Mouse (Mus musculus) hindbrain, embryonic 16.5 days (tissue): ENCODE results near the gene Fggy. TPM values are rescaled to one million over a fixed set of nuclear protein-coding genes. Genes with fewer than 3 reads are reported as not detected.

ENCODE experiments used
- ATAC-seq: fragments of 200-750 bp; cut with Nextera tagmentation; 2 replicates; pipeline ENCODE4 v1.8.0; 2017; ENCODE audit warnings: moderate TSS enrichment, moderate library complexity
- H3K27ac ChIP-seq: fragments of 300-500 bp; sonication (generic); 2 replicates; pipeline ENCODE4 v1.5.1; 2014; ENCODE audit warnings: low read depth, mild to moderate bottlenecking, control low read depth, low read length, moderate library complexity
- H3K27me3 ChIP-seq: fragments of 300-500 bp; sonication (generic); replicated peaks from 2 replicates; pipeline ENCODE4 v1.6.1; 2014; ENCODE audit warnings: low read length; ENCODE audit not compliant: control insufficient read depth, insufficient read depth
- H3K36me3 ChIP-seq: fragments of 300-500 bp; sonication (generic); 2 replicates; pipeline ENCODE4 v1.6.1; 2014; ENCODE audit warnings: mild to moderate bottlenecking, low read length, moderate library complexity, mixed read lengths; ENCODE audit not compliant: control insufficient read depth, insufficient read depth
- H3K4me1 ChIP-seq: fragments of 300-500 bp; sonication (generic); 2 replicates; pipeline ENCODE4 v1.6.1; 2014; ENCODE audit warnings: low read depth, low read length; ENCODE audit not compliant: control insufficient read depth, insufficient read depth
- H3K4me2 ChIP-seq: fragments of 300-500 bp; sonication (generic); 2 replicates; pipeline ENCODE4 v1.6.1; 2014; ENCODE audit warnings: mild to moderate bottlenecking, low read length, control low read depth, moderate library complexity
- H3K4me3 ChIP-seq: fragments of 300-500 bp; sonication (generic); 2 replicates; pipeline ENCODE4 v1.5.1; 2014; ENCODE audit warnings: mild to moderate bottlenecking, low read length, control low read depth, moderate library complexity
- H3K9ac ChIP-seq: fragments of 300-500 bp; sonication (generic); 2 replicates; pipeline ENCODE4 v1.6.1; 2014; ENCODE audit warnings: low read depth, mild to moderate bottlenecking, control low read depth, low read length, moderate library complexity
- H3K9me3 ChIP-seq: fragments of 300-500 bp; sonication (generic); 2 replicates; pipeline ENCODE4 v1.6.1; 2014; ENCODE audit warnings: mild to moderate bottlenecking, low read length, moderate library complexity; ENCODE audit not compliant: control insufficient read depth
- WGBS: fragments of 180-500 bp; shearing (Covaris S2); extraction: QIAGEN DNeasy Blood & Tissue Kit; methylation state at CpG from one replicate; pipeline ENCODE4 v1.1.7; 2014; 5-methylcytosine and 5-hydroxymethylcytosine counted together
- polyA plus RNA-seq: library from polyadenylated mRNA; unstranded; fragments of >200 nt; fragmentation: Nextera tagmentation; extraction: Ambion mirVana; gene quantifications from 2 replicates; pipeline ENCODE4 v1.2.1, GENCODE M21; 2015

The Fggy gene
- polyA plus RNA-seq, 1 experiment from 2014 or later: 8.8 TPM

DNA sequence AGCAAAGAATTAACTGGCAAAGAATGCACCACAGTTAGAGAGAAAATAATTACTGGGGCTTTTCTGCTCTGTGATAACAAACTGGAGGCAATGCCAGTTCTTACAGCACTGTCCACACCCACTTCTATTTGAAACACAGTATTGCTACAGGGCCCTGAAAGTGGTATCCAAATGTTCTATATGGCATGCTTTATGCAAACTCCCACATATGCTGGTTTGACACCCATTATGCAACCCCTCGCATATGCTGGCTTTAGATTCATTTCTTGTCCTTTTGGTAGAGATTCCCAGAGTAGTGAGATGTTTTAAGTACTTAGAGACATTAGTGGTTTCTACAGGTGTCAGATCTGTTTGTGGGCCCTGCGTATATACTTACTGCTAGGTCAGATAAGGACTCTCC is 109.6 kb downstream of the Fggy start:
- Histone ChIP-seq H3K36me3 (no peaks in the 10 kb centered on the region), H3K4me2 (no peak overlapping the region), H3K27ac (no peak overlapping the region), H3K4me1 (no peaks in the 10 kb centered on the region), H3K9ac (no peak overlapping the region), H3K4me3 (no peak overlapping the region), H3K27me3 (no peaks in the 10 kb centered on the region), H3K9me3 (no peaks in the 10 kb centered on the region)
- no peak for ATAC-seq
- 90% methylated on average over 2 of the region's 2 CpGs for WGBS

GRCm38 (mm10) chr4:95667595-95667994 is 110.3 kb downstream of the Fggy start:
- Histone ChIP-seq H3K27me3 (no peaks in the 10 kb centered on the region), H3K4me1 (no peaks in the 10 kb centered on the region), H3K9ac (no peak overlapping the region), H3K4me3 (no peak overlapping the region), H3K36me3 (no peaks in the 10 kb centered on the region), H3K4me2 (no peak overlapping the region), H3K27ac (no peak overlapping the region), H3K9me3 (no peaks in the 10 kb centered on the region)
- no peak for ATAC-seq
- 83% methylated on average over 1 of the region's 1 CpGs for WGBS

DNA sequence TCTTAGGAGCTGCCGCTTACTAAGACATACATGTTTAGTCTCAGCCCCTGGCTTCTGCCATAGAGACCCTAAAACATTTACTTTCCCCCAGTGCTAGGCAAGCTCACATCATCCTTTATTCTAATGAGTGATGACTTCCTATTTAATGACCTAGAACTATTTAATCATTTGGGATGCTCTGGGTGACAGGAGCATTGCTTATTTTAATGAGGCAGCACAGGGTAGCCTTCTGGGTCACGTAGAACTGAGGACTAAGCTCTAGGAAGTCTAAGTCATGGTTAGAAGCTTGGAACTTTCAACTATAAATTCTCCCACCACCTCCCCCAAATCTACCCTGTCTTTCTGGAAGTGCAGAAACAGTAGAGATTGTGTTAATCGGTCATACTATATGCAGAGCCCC is 111.2 kb downstream of the Fggy start:
- no peaks in the 10 kb centered on the region for H3K27me3 ChIP-seq
- WGBS: 84% methylated on average over 3 of the region's 3 CpGs
- no peaks in the 10 kb centered on the region for H3K4me1 ChIP-seq
- H3K4me3 ChIP-seq: no peak overlapping the region
- no peak for ATAC-seq
- H3K9ac ChIP-seq: no peak overlapping the region
- H3K36me3 ChIP-seq: no peaks in the 10 kb centered on the region
- no peak overlapping the region for H3K27ac ChIP-seq
- H3K9me3 ChIP-seq: no peaks in the 10 kb centered on the region
- H3K4me2 ChIP-seq: no peak overlapping the region

- Histone ChIP-seq H3K27ac (no peak overlapping the region), H3K9me3 (no peaks in the 10 kb centered on the region), H3K9ac (no peak overlapping the region), H3K36me3 (no peaks in the 10 kb centered on the region), H3K4me3 (no peak overlapping the region), H3K27me3 (no peaks in the 10 kb centered on the region), H3K4me2 (no peak overlapping the region), H3K4me1 (no peaks in the 10 kb centered on the region)
- WGBS: 60% methylated on average over 2 of the region's 2 CpGs
- no peak for ATAC-seq
Measured at GRCm38 (mm10) chr4:95669336-95669735, 112.0 kb downstream of the Fggy start.

DNA sequence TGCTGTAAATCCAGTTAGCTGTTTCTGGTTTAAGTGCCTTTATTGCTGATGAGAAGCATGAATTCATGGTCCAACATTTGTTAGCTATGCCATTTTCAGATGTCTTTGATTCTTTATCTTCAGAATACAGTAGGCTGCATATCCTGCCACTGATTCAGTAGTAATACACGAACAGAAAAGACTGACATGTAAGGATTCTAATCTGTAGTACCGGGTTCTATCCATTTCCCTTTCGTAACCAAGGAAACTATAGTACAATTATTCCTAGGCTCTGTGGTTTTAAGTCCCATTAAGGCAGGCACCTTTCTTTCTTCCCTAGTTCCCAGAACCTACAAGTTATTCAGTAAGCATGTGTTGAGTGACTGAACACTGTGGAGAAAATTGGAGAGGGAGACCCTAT is 113.3 kb downstream of the Fggy start:
- Histone ChIP-seq H3K9me3 (no peaks in the 10 kb centered on the region), H3K4me2 (no peak overlapping the region), H3K36me3 (no peaks in the 10 kb centered on the region), H3K9ac (no peak overlapping the region), H3K4me1 (no peaks in the 10 kb centered on the region), H3K4me3 (no peak overlapping the region), H3K27me3 (no peaks in the 10 kb centered on the region), H3K27ac (no peak overlapping the region)
- WGBS: 74% methylated on average over 3 of the region's 3 CpGs
- ATAC-seq: no peak

GRCm38 (mm10) chr4:95672039-95672438 is 114.7 kb downstream of the Fggy start:
- no peaks in the 10 kb centered on the region for H3K9me3 ChIP-seq
- ATAC-seq: no peak
- no peaks in the 10 kb centered on the region for H3K27me3 ChIP-seq
- H3K36me3 ChIP-seq: no peaks in the 10 kb centered on the region
- no peak overlapping the region for H3K9ac ChIP-seq
- no peaks in the 10 kb centered on the region for H3K4me1 ChIP-seq
- WGBS: 85% methylated on average over 1 of the region's 1 CpGs
- H3K4me3 ChIP-seq: no peak overlapping the region
- no peak overlapping the region for H3K4me2 ChIP-seq
- H3K27ac ChIP-seq: no peak overlapping the region

DNA sequence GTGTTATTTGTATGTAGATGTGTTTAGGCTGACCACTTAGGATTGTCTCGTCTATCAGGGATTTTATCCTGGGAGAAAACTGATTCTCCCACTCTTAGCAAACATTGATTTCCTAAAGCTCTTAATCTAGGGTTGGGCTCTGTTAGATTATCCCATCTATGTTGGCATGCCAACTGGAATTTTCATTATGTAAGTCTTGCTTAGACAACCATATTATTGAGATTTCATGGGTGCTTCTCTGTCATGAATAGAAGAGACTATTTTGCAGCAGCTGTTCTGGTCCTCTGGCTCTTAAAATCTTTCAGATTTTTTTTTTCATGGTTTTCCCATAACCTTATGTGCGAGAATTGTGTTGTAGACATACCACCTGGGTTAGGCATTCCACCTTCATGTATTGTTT is 119.1 kb downstream of the Fggy start:
- no peaks in the 10 kb centered on the region for H3K27me3 ChIP-seq
- no peaks in the 10 kb centered on the region for H3K4me1 ChIP-seq
- H3K4me2 ChIP-seq: no peak overlapping the region
- H3K4me3 ChIP-seq: no peak overlapping the region
- H3K9me3 ChIP-seq: no peaks in the 10 kb centered on the region
- H3K36me3 ChIP-seq: no peaks in the 10 kb centered on the region
- H3K27ac ChIP-seq: no peak overlapping the region
- WGBS: 42% methylated on average over 2 of the region's 2 CpGs
- H3K9ac ChIP-seq: no peak overlapping the region
- ATAC-seq: no peak

- ATAC-seq: no peak
- Histone ChIP-seq H3K27me3 (no peaks in the 10 kb centered on the region), H3K4me3 (no peak overlapping the region), H3K4me2 (no peak overlapping the region), H3K9me3 (no peaks in the 10 kb centered on the region), H3K36me3 (no peaks in the 10 kb centered on the region), H3K27ac (no peak overlapping the region), H3K4me1 (peaks cover 8% of the 10 kb centered on the region), H3K9ac (no peak overlapping the region)
- 84% methylated on average over 5 of the region's 5 CpGs for WGBS
Measured at GRCm38 (mm10) chr4:95680756-95681449, 123.6 kb downstream of the Fggy start.

DNA sequence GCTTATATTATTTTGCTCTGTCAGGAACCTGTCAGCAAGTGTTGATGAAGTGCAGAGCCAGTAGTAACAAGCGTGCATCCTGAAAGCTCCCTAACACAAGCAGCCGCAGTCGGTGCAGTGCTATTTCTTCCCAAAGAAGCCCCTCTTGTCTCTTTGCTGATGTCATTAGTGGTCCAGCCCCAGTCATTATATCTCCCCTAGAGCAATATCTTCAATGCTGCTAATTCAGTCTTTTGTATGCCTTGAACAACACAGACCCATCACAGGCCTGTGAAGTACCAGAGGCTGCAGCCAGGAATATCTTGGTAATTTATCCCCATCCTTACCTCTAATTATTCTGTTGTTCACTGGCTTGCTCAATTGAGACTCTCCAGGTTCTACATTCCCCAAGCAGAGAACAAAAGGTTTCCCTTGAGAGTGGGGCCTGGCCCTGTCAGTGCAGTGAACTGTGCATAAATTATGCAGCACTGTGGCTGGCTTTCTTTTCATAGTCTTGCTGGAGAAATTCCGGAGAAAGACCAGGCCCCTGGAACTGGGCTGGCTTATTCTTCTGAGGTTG is 127.3 kb downstream of the Fggy start:
- no peak overlapping the region for H3K9ac ChIP-seq
- no peaks in the 10 kb centered on the region for H3K27me3 ChIP-seq
- H3K4me3 ChIP-seq: no peak overlapping the region
- H3K4me2 ChIP-seq: no peak overlapping the region
- no peak overlapping the region for H3K27ac ChIP-seq
- H3K36me3 ChIP-seq: no peaks in the 10 kb centered on the region
- H3K4me1 ChIP-seq: peaks cover 8% of the 10 kb centered on the region
- WGBS: 9% methylated on average over 4 of the region's 4 CpGs
- ATAC-seq: peak; percentile 91
- no peaks in the 10 kb centered on the region for H3K9me3 ChIP-seq
